Mouse (Mus musculus) CH12.LX (cell line): Measurements from ENCODE around the gene Npas3. TPM values are rescaled to one million over a fixed set of nuclear protein-coding genes. Genes with fewer than 3 reads are reported as not detected.

Source experiments
- DNase-seq: peaks from one replicate; pipeline ENCODE4 v3.0.0-alpha.2; 2013; ENCODE audit errors: extremely low read depth
- H3K27ac ChIP-seq: 2 replicates; pipeline ENCODE4 v1.5.1; 2012; ENCODE audit warnings: low read depth, mild to moderate bottlenecking, control low read depth, moderate library complexity; ENCODE audit not compliant: insufficient read depth
- H3K27me3 ChIP-seq: replicated peaks from 2 replicates; pipeline ENCODE3; 2012; ENCODE audit warnings: inconsistent platforms
- H3K36me3 ChIP-seq, 2 experiments: replicated peaks in 1 of 2; 2 replicates each; pipeline versions ENCODE3 to v1.6.1; 2012; ENCODE audit warnings: inconsistent platforms in 1 of 2, low read length in 1 of 2, mild to moderate bottlenecking in 1 of 2, mixed read lengths in 1 of 2, moderate library complexity in 1 of 2; ENCODE audit not compliant: control insufficient read depth in 1 of 2, insufficient read depth in 1 of 2
- H3K4me1 ChIP-seq, 2 experiments: 2 replicates each; pipeline ENCODE4 v1.6.1; 2012; ENCODE audit warnings: inconsistent platforms in 1 of 2, moderate library complexity in 1 of 2; ENCODE audit not compliant: insufficient read depth in 2 of 2, control insufficient read depth in 1 of 2
- H3K4me2 ChIP-seq: 2 replicates; pipeline ENCODE4 v1.6.1; 2012; ENCODE audit warnings: low read depth, mild to moderate bottlenecking, control low read depth; ENCODE audit not compliant: poor library complexity, insufficient read depth, severe bottlenecking
- H3K4me3 ChIP-seq, 3 experiments: fragments of 150-350 bp in 1 of 3; sonication (generic) in 1 of 3; replicated peaks in 1 of 3; 2 replicates each; pipeline versions ENCODE3 to v1.5.1; 2011 to 2012; ENCODE audit warnings: low read depth in 2 of 3, low read length in 2 of 3, mild to moderate bottlenecking in 2 of 3, moderate library complexity in 2 of 3, control low read depth in 1 of 3, improper control_type of control experiment in 1 of 3, inconsistent platforms in 1 of 3, mixed read lengths in 1 of 3; ENCODE audit not compliant: poor library complexity in 1 of 3
- H3K79me2 ChIP-seq: replicated peaks from 2 replicates; pipeline ENCODE4 v1.6.1; 2012; ENCODE audit warnings: mild to moderate bottlenecking, moderate library complexity; ENCODE audit not compliant: control insufficient read depth, poor library complexity, insufficient read depth, severe bottlenecking; ENCODE audit errors: extremely low read depth
- H3K9ac ChIP-seq: 2 replicates; pipeline ENCODE4 v1.6.1; 2012; ENCODE audit warnings: low read depth, mild to moderate bottlenecking, control low read depth, moderate library complexity; ENCODE audit not compliant: insufficient read depth
- H3K9me3 ChIP-seq: replicated peaks from 2 replicates; pipeline ENCODE3; 2012; ENCODE audit warnings: low read length, inconsistent platforms, mixed read lengths
- CHD2 ChIP-seq: IDR thresholded peaks from 2 replicates; pipeline ENCODE4 v1.6.1; 2011; ENCODE audit warnings: low read length, improper control_type of control experiment
- EP300 ChIP-seq: IDR thresholded peaks from 2 replicates; pipeline ENCODE4 v1.6.1; 2011; ENCODE audit warnings: low read length, improper control_type of control experiment
- ETS1 ChIP-seq: conservative IDR thresholded peaks from 2 replicates; pipeline ENCODE4 v1.6.1; 2012; ENCODE audit warnings: low read depth, mild to moderate bottlenecking, inconsistent platforms, low read length, improper control_type of control experiment, moderate library complexity
- HCFC1 ChIP-seq: IDR thresholded peaks from 2 replicates; pipeline ENCODE4 v1.6.1; 2012; ENCODE audit warnings: low read depth, mild to moderate bottlenecking, inconsistent platforms, low read length, improper control_type of control experiment
- IRF4 ChIP-seq: IDR thresholded peaks from 2 replicates; pipeline ENCODE4 v1.6.1; 2014; ENCODE audit warnings: low read depth, mild to moderate bottlenecking, inconsistent platforms, low read length, improper control_type of control experiment
- MAFK ChIP-seq: IDR thresholded peaks from 2 replicates; pipeline ENCODE4 v1.6.1; 2011; ENCODE audit warnings: low read length, improper control_type of control experiment; ENCODE audit not compliant: insufficient replicate concordance
- MEF2A ChIP-seq: IDR thresholded peaks from 2 replicates; pipeline ENCODE4 v1.6.1; 2014; ENCODE audit warnings: low read depth, mild to moderate bottlenecking, inconsistent platforms, low read length, improper control_type of control experiment, borderline replicate concordance
- MXI1 ChIP-seq: IDR thresholded peaks from 2 replicates; pipeline ENCODE4 v1.6.1; 2011; ENCODE audit warnings: mild to moderate bottlenecking, low read depth, low read length, improper control_type of control experiment
- MYC ChIP-seq: IDR thresholded peaks from 2 replicates; pipeline ENCODE4 v1.6.1; 2011; ENCODE audit warnings: low read depth, mild to moderate bottlenecking, improper control_type of control experiment, low read length
- NRF1 ChIP-seq: IDR thresholded peaks from 2 replicates; pipeline ENCODE4 v1.6.1; 2014; ENCODE audit warnings: low read depth, mild to moderate bottlenecking, inconsistent platforms, low read length, improper control_type of control experiment, moderate library complexity
- POLR2A ChIP-seq: IDR thresholded peaks from 2 replicates; pipeline ENCODE4 v1.6.1; 2011; ENCODE audit warnings: low read depth, mild to moderate bottlenecking, improper control_type of control experiment, low read length
- SMC3 ChIP-seq: IDR thresholded peaks from 2 replicates; pipeline ENCODE4 v1.6.1; 2011; ENCODE audit warnings: low read depth, low read length, improper control_type of control experiment
- TCF12 ChIP-seq: IDR thresholded peaks from 2 replicates; pipeline ENCODE4 v1.6.1; 2014; ENCODE audit warnings: low read depth, mild to moderate bottlenecking, inconsistent platforms, low read length, improper control_type of control experiment
- USF2 ChIP-seq: conservative IDR thresholded peaks from 2 replicates; pipeline ENCODE4 v1.6.1; 2011; ENCODE audit warnings: low read depth, low read length, improper control_type of control experiment
- ZKSCAN1 ChIP-seq: IDR thresholded peaks from 2 replicates; pipeline ENCODE4 v1.6.1; 2012; ENCODE audit warnings: low read depth, inconsistent platforms, low read length, improper control_type of control experiment, borderline replicate concordance
- ZMIZ1 ChIP-seq: IDR thresholded peaks from 2 replicates; pipeline ENCODE4 v1.6.1; 2012; ENCODE audit warnings: low read depth, mild to moderate bottlenecking, inconsistent platforms, low read length, improper control_type of control experiment
- ZNF384 ChIP-seq: IDR thresholded peaks from 2 replicates; pipeline ENCODE4 v1.6.1; 2012; ENCODE audit warnings: low read depth, low read length, improper control_type of control experiment, inconsistent platforms
- dilution Hi-C: fragments of 300-500 bp; cut with MboI; formaldehyde crosslinking; loops from 2 replicates; pipeline ENCODE4 v1.14.3; 2020; ENCODE audit warnings: low sequenced_read_pairs; ENCODE audit not compliant: extremely low pct_unique_long_range_greater_than_20kb, extremely low pct_ligation_motif_present
- in situ Hi-C: fragments of 300-500 bp; cut with MboI; formaldehyde crosslinking; loops from 3 replicates; pipeline ENCODE4 v1.14.3; 2019; ENCODE audit warnings: low sequenced_read_pairs, low pct_ligation_motif_present, low pct_unique_long_range_greater_than_20kb, mixed read lengths
- polyA plus RNA-seq: library from polyadenylated mRNA; unstranded; fragments of >175 nt; gene quantifications from 2 replicates; pipeline ENCODE4 v1.2.1, GENCODE M21; 2012; ENCODE audit warnings: low read depth; ENCODE audit not compliant: insufficient read length
- total RNA-seq, 2 experiments: library from RNA; depleted of rRNA; stranded (reverse); fragments of 300-350 nt in 1 of 2; fragments of >200 nt in 1 of 2; gene quantifications; 2 replicates each; pipeline ENCODE4 v1.2.3; 2012 to 2014

Gene Npas3
- total and polyA plus RNA-seq, 3 experiments: 0.13 TPM; not detected in 1

GRCm38 (mm10) chr12:54046824-54047223, 798.3 kb downstream of the Npas3 start:
- Histone ChIP-seq H3K27me3 (no peaks in the 10 kb centered on the region), H3K4me3 (no peak overlapping the region), H3K4me1 (no peaks in the 10 kb centered on the region), H3K9me3 (no peaks in the 10 kb centered on the region), H3K4me2 (no peak overlapping the region), H3K27ac (no peak overlapping the region), H3K79me2 (no peaks in the 10 kb centered on the region), H3K36me3 (no peaks in the 10 kb centered on the region), H3K9ac (no peak overlapping the region)
- in situ Hi-C loops: loop anchor here (25.0 kb wide), 1 partner anchor 810 kb away; the partner anchor contains the start of gene Npas3
- DNase-seq: no peak
- TF ChIP-seq CHD2 (no peak), ETS1 (no peak)
- dilution Hi-C loops: no loop called here

DNA sequence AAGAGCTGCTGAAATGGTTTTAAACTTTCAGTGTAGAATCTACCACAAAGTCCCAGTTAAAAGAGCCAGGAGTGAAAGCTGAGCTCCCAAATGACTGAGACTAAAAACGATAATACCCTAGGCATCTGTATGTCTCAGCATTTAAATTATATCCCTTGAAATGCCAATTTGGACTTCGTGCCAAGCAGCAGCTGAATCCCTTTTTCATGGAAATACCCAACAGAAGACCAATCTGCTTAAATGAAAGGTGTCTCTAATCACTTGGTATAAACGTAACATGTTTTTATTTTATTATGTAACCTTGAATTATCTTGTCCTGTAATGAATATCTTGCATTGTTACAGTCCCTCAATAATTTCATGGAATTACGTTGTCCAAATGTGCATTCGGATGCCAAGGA, 799.6 kb downstream of the Npas3 start:
- in situ Hi-C loops: loop anchor here (25.0 kb wide), 1 partner anchor 811 kb away; the partner anchor contains the start of gene Npas3
- Histone ChIP-seq H3K27me3 (no peaks in the 10 kb centered on the region), H3K79me2 (no peaks in the 10 kb centered on the region), H3K27ac (no peak overlapping the region), H3K4me1 (no peaks in the 10 kb centered on the region), H3K9ac (no peak overlapping the region), H3K9me3 (no peaks in the 10 kb centered on the region), H3K4me3 (no peak overlapping the region), H3K36me3 (no peaks in the 10 kb centered on the region), H3K4me2 (no peak overlapping the region)
- DNase-seq: no peak
- dilution Hi-C loops: no loop called here
- no peak for TF ChIP-seq HCFC1
- no peak for TF ChIP-seq EP300
- no peak for TF ChIP-seq ZNF384
- no peak for TF ChIP-seq IRF4
- no peak for TF ChIP-seq NRF1
- no peak for TF ChIP-seq USF2
- no peak for TF ChIP-seq CHD2
- no peak for TF ChIP-seq ETS1
- no peak for TF ChIP-seq ZKSCAN1

DNA sequence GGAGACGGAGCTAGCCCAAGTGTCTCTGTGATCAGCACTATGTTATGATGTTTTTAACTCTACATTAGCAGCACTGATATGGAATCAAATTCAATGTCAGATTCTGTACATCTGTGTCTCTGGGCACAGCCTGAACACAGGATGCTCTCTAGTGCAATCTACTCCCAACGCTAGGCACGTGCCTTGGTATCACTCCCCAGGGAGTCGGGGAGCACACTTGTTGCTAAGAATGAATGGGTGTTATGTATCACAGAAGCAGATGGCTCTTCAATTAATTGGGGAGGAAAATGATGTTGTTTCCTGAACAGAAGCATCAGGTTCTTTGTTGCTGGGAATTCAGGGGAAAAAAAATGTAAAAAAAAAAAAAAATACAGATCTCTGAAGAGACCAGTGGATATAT, 801.4 kb downstream of the Npas3 start:
- H3K4me3 ChIP-seq: no peak overlapping the region
- H3K4me1 ChIP-seq: no peaks in the 10 kb centered on the region
- no peaks in the 10 kb centered on the region for H3K36me3 ChIP-seq
- no peak for DNase-seq
- H3K9me3 ChIP-seq: no peaks in the 10 kb centered on the region
- H3K27ac ChIP-seq: no peak overlapping the region
- dilution Hi-C loops (no loop called here), in situ Hi-C loops (loop anchor here (25.0 kb wide), 3 partner anchors 313 to 1138 kb away; partner anchors contain the start of gene Npas3)
- H3K4me2 ChIP-seq: no peak overlapping the region
- H3K27me3 ChIP-seq: no peaks in the 10 kb centered on the region
- H3K9ac ChIP-seq: no peak overlapping the region
- no peak for TF ChIP-seq MEF2A
- TF ChIP-seq MXI1: no peak
- no peak for TF ChIP-seq IRF4
- no peak for TF ChIP-seq ZMIZ1
- no peak for TF ChIP-seq MYC
- TF ChIP-seq MAFK: no peak
- TF ChIP-seq SMC3: no peak
- no peak for TF ChIP-seq TCF12
- TF ChIP-seq POLR2A: no peak
- no peaks in the 10 kb centered on the region for H3K79me2 ChIP-seq
